Mouse (Mus musculus) kidney, postnatal 25 days (tissue): ENCODE data around the gene Grid2.

Source experiments
- DNase-seq, 2 experiments: peaks; one replicate each; pipeline ENCODE4 v3.0.0; 2021; ENCODE audit warnings: mixed read lengths in 2 of 2

Gene Grid2

DNA sequence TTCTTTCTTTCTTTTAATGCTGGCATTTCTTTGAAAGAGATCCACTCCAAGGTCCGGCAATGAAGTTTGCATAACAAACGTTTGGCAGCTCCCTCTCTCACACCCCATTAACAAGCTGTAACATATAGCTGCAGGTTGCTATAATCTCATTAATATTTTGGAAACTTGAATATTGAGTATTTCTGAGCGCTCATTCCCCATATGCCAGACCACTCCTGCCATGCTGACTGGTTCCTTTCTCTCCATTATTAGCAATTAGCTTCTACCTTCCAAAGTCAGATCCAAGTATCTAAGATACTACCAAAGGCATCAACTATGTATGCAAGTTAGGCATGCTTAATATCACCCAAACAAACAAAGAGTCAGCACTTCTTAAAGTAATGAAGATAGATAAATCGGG lies 1477.6 kb downstream of the Grid2 start:
- no peak for DNase-seq

DNA sequence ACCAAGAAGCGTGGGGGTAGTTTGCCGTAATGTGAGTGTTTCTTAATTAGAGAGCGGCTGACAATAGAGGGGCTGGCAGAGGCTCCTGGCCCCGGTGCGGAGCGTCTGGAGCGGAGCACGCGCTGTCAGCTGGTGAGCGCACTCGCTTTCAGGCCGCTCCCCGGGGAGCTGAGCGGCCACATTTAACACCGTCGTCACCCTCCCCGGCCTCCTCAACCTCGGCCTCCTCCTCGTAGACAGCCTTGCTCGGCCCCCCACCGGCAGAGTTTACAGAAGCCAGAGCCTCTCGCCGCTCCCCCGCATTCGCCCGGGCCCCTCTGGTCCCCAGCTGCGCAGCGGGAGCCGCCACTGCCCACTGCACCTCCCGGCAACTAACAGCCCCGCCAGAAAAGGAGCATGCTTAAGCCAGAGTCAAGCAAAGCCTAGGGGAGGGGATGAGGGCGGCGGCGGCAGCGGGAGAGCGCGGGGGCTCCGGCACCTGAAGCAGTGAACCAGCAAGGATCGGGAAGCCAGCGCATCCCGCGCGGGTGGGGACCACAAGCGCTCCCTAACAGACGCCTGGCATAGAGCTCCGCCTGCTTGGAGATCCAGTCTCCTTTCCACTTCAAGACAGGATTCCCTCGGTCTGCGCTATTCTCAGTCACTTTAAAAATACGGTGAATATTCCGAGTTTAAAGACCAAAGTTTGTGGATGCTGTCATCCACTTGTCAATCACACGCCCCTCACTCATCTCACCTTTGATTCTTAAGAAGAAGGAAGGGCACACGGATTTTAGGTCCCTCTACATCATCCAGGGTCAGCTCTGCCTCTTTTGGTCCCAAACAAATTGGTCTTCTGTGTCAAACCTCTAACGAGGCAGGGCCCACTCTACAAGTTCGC lies 1479.0 kb downstream of the Grid2 start:
- peak in 1 of 2 experiments; percentile 34 for DNase-seq

DNA sequence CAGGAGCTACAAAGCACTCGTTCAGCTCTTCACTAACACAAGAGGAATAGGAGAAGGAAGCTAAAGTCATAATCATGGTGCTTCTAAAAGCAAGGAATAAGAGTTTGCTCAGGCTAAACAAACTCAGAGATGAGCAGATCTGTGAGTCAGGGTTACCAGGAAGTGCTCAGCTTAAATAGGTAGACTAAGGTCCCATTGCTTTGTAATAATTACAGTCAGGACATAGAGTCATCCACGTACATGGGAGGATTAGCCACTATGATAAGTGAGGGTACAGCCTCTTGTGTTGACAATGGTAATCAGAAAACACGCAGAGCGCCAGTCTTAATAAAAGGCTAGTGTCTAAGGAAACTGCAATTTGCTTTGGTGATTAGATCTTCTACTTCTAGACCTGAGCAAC lies 1480.6 kb downstream of the Grid2 start:
- no peak for DNase-seq

DNA sequence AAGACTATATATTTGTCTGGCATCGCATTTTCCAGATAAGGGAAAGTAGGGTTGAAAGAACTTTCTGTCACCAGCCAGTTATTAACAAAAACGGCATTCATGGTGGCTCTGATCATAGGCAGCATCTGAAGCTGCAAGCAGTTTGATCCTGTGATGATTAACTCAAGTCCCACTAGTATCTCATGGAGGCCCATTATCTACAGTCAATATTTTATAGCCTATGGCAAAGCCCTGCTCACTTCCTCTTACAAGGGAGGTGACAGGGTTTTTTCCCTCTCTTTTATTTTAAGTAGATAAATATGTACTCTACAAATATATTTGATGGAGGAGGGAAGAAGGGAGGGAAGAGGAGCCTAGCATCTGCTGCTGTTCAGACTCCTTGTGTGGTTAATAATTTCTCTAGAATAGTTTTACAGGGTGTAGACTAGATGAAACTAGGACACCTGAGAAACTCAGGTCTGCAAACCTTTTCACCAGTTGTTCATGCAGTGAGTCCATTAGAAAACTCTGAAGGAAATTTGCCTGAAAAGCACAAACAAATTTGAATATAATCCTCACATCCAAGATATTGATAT lies 1487.3 kb downstream of the Grid2 start:
- no peak for DNase-seq
